In the genomic region with DNA sequence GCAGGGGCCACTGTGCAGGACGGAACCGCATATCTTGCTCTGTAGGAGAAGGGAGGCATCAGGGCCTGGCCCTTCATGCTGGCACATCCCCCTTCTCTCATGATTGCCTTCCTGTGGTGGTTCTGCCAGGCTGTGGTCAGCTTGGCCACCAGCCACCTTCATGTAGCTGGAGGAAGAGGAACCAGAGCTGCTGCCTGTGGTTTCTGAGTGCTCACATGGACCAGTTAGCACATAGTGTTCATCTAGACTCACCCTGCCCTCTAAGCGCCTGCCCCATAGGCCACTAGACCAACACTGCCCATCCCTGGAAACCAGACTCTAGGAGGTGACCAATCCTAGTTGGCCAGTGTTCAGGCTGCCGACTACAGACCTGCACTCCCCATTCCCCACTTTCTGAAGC, we compare ENCODE assay signal across 12 mouse cellular contexts. TPM values are rescaled to one million over a fixed set of nuclear protein-coding genes. Genes with fewer than 3 reads are reported as not detected.
A peak's percentile ranks its signal among the peaks of the same experiment; 100 is the strongest.
DNase-seq lines count a peak whose midpoint lies in the region; ATAC-seq lines count a peak whose summit lies in the region.
"Had no signal": no experiment of that assay in that cellular context is flagged by ENCODE, and none has a peak within 500 bp of the region (broad histone marks: within the 10 kb centered on the region; RNA-seq: fewer than 3 reads in every experiment).

No protein-coding gene starts in this region.

- ATAC-seq in hindbrain, embryonic 13.5 days (ENCODE audit: low FRiP score) = no peak
- ATAC-seq in hindbrain, embryonic 12.5 days (ENCODE audit: low FRiP score) = no peak
- ATAC-seq: midbrain, embryonic 15.5 days had no signal

- 0 out of 2 replicates have a peak overlapping the region, but pooled peaks have one; percentile 9 for H3K9ac ChIP-seq in hindbrain, embryonic 13.5 days
- no peak overlapping the region for H3K9ac ChIP-seq in hindbrain, embryonic 12.5 days
- H3K9ac ChIP-seq: midbrain, embryonic 15.5 days had no signal

- no peaks in the 10 kb centered on the region for H3K4me1 ChIP-seq in hindbrain, embryonic 13.5 days (replicated peaks)
- H3K4me1 ChIP-seq in hindbrain, embryonic 12.5 days = no peaks in the 10 kb centered on the region
- H3K4me1 ChIP-seq in brown adipose tissue, adult 24 weeks (ENCODE audit: control insufficient read depth, insufficient read depth, insufficient read length, low read length) = no peaks in the 10 kb centered on the region
- H3K4me1 ChIP-seq: midbrain, embryonic 15.5 days had no signal

- WGBS in hindbrain, embryonic 13.5 days = 90% methylated on average over 4 of the region's 4 CpGs
- WGBS in hindbrain, embryonic 12.5 days = 94% methylated on average over 4 of the region's 4 CpGs

- intact Hi-C loops in left cerebral cortex, postnatal 4 days (cut with DNase I) = no loop called here

- H3K27me3 ChIP-seq in hindbrain, embryonic 13.5 days = no peaks in the 10 kb centered on the region
- no peaks in the 10 kb centered on the region for H3K27me3 ChIP-seq in hindbrain, embryonic 12.5 days
- H3K27me3 ChIP-seq: midbrain, embryonic 15.5 days had no signal

- H3K4me2 ChIP-seq in hindbrain, embryonic 13.5 days = no peak overlapping the region
- no peak overlapping the region for H3K4me2 ChIP-seq in hindbrain, embryonic 12.5 days (replicated peaks)
- H3K4me2 ChIP-seq: midbrain, embryonic 15.5 days had no signal

- no peak overlapping the region for H3K27ac ChIP-seq in hindbrain, embryonic 13.5 days
- no peak overlapping the region for H3K27ac ChIP-seq in hindbrain, embryonic 12.5 days
- H3K27ac ChIP-seq in brown adipose tissue, adult 24 weeks (replicated peaks; ENCODE audit: low read depth, low read length) = 0 out of 2 replicates have a peak overlapping the region, but pooled peaks have one; percentile 32
- H3K27ac ChIP-seq: midbrain, embryonic 15.5 days had no signal

- peaks cover 82% of the 10 kb centered on the region for H3K36me3 ChIP-seq in hindbrain, embryonic 13.5 days
- peaks cover 63% of the 10 kb centered on the region for H3K36me3 ChIP-seq in hindbrain, embryonic 12.5 days

- no peaks in the 10 kb centered on the region for H3K9me3 ChIP-seq in hindbrain, embryonic 13.5 days
- no peaks in the 10 kb centered on the region for H3K9me3 ChIP-seq in hindbrain, embryonic 12.5 days (replicated peaks)
- H3K9me3 ChIP-seq: midbrain, embryonic 15.5 days had no signal

- no peak overlapping the region for H3K4me3 ChIP-seq in hindbrain, embryonic 13.5 days
- H3K4me3 ChIP-seq in hindbrain, embryonic 12.5 days = no peak overlapping the region
- no peak overlapping the region for H3K4me3 ChIP-seq in brown adipose tissue, adult 24 weeks (ENCODE audit: insufficient read depth, low read depth, low read length)
- H3K4me3 ChIP-seq: midbrain, embryonic 15.5 days had no signal

- DNase-seq in 416B (ENCODE audit: low read depth) = peak; percentile 98
- peak; percentile 74 for DNase-seq in lung, postnatal 25 days (ENCODE audit: low spot score)
- no peak for DNase-seq in left cerebral cortex, postnatal 4 days
- DNase-seq in frontal cortex, postnatal 10 days (ENCODE audit: low spot score in 2 of 2) = no peak
- no peak for DNase-seq in urinary bladder, postnatal 25 days (ENCODE audit: low spot score)
- DNase-seq: kidney, adult 18-20 months; right cerebral cortex, postnatal 14 days; thymus, postnatal 36 days had no signal

RNA-seq across cellular contexts. Expression of gene Foxred2, which starts 10.8 kb away (rescaled TPM):
- polyA plus RNA-seq in hindbrain, embryonic 13.5 days (2015; fragmentation: Nextera tagmentation; extraction: Ambion mirVana) = 6.2 and 7.4 TPM in 2 replicates
- 4.9 and 5.6 TPM in 2 replicates for polyA plus RNA-seq in hindbrain, embryonic 12.5 days (2016; fragmentation: Nextera tagmentation; extraction: Ambion mirVana)
- 0.67 and 0.79 TPM in 2 replicates for polyA plus RNA-seq in brown adipose tissue, adult 24 weeks (2012; ENCODE audit: insufficient read depth, insufficient read length, missing spikeins)
- 10 to 100 TPM; 19.1 to 20.3 TPM for total RNA-seq in left cerebral cortex, postnatal 4 days (2021)

RNA-seq across cellular contexts. Expression of gene Txn2, which starts 16.9 kb away (rescaled TPM):
- polyA plus RNA-seq in hindbrain, embryonic 13.5 days (2015; fragmentation: Nextera tagmentation; extraction: Ambion mirVana) = 214 and 218 TPM in 2 replicates
- 191 and 206 TPM in 2 replicates for polyA plus RNA-seq in hindbrain, embryonic 12.5 days (2016; fragmentation: Nextera tagmentation; extraction: Ambion mirVana)
- polyA plus RNA-seq in brown adipose tissue, adult 24 weeks (2012; ENCODE audit: insufficient read depth, insufficient read length, missing spikeins) = 696 and 736 TPM in 2 replicates
- total RNA-seq in left cerebral cortex, postnatal 4 days (2021) = 10 to 100 TPM; 91.0 to 92.4 TPM

RNA-seq across cellular contexts. Expression of gene Eif3d, which starts 24.9 kb away (rescaled TPM):
- polyA plus RNA-seq in hindbrain, embryonic 13.5 days (2015; fragmentation: Nextera tagmentation; extraction: Ambion mirVana) = 184 and 191 TPM in 2 replicates
- 194 and 202 TPM in 2 replicates for polyA plus RNA-seq in hindbrain, embryonic 12.5 days (2016; fragmentation: Nextera tagmentation; extraction: Ambion mirVana)
- polyA plus RNA-seq in brown adipose tissue, adult 24 weeks (2012; ENCODE audit: insufficient read depth, insufficient read length, missing spikeins) = 57.6 and 63.5 TPM in 2 replicates
- 100 to 1,000 TPM; 130 to 141 TPM for total RNA-seq in left cerebral cortex, postnatal 4 days (2021)

Comparison
In these comparisons a context has a peak if more than half of its experiments do, and no peak if none do; other contexts are left out.
1. DNase-seq: peak in 416B (single experiment) and lung, postnatal 25 days (single experiment); none in left cerebral cortex, postnatal 4 days (single experiment), frontal cortex, postnatal 10 days (0 of 2) and urinary bladder, postnatal 25 days (single experiment).